Mouse (Mus musculus) midbrain, embryonic 10.5 days (tissue): ENCODE measurements at regions not wholly inside any gene's neighbourhood (a gene's known extent, or its start where the extent isn't known, plus 50 kb on each side); places are given as distances from the start of the nearest gene placed in this dataset.

Experiments
- DNase-seq: peaks from one replicate; pipeline ENCODE4 v3.0.0-alpha.2; 2017; ENCODE audit warnings: low spot score
- H3K27ac ChIP-seq: fragments of 300-500 bp; sonication (generic); replicated peaks from 2 replicates; pipeline ENCODE4 v1.5.1; 2016; ENCODE audit warnings: mild to moderate bottlenecking
- H3K27me3 ChIP-seq: fragments of 300-500 bp; sonication (generic); 2 replicates; pipeline ENCODE4 v1.6.1; 2016; ENCODE audit warnings: low read depth, mild to moderate bottlenecking; ENCODE audit not compliant: poor library complexity, severe bottlenecking
- H3K36me3 ChIP-seq: fragments of 300-500 bp; sonication (generic); 2 replicates; pipeline ENCODE4 v1.6.1; 2016; ENCODE audit warnings: mild to moderate bottlenecking, moderate library complexity
- H3K4me1 ChIP-seq: fragments of 300-500 bp; sonication (generic); 2 replicates; pipeline ENCODE4 v1.6.1; 2016
- H3K4me3 ChIP-seq: fragments of 300-500 bp; sonication (generic); 2 replicates; pipeline ENCODE4 v1.5.1; 2016; ENCODE audit warnings: mild to moderate bottlenecking, moderate library complexity
- H3K9me3 ChIP-seq: fragments of 300-500 bp; sonication (generic); replicated peaks from 2 replicates; pipeline ENCODE4 v1.6.1; 2016; ENCODE audit warnings: mild to moderate bottlenecking
- WGBS: fragments of 180-500 bp; shearing (Covaris S2); methylation state at CpG from one replicate; pipeline ENCODE4 v1.1.7; 2016; 5-methylcytosine and 5-hydroxymethylcytosine counted together

- Histone ChIP-seq H3K36me3 (no peaks in the 10 kb centered on the region), H3K27me3 (no peaks in the 10 kb centered on the region), H3K4me3 (no peak overlapping the region), H3K27ac (no peak overlapping the region), H3K9me3 (no peaks in the 10 kb centered on the region), H3K4me1 (peaks cover 13% of the 10 kb centered on the region)
- 80% methylated on average over 2 of the region's 2 CpGs for WGBS
- DNase-seq = no peak
These were observed 76.9 kb downstream of the Pxdc1 start for GRCm38 (mm10) chr13:34576392-34576791.

GRCm38 (mm10) chr13:34575997-34576314, 77.3 kb downstream of the Pxdc1 start:
- no peaks in the 10 kb centered on the region for H3K36me3 ChIP-seq
- no peaks in the 10 kb centered on the region for H3K9me3 ChIP-seq
- H3K27ac ChIP-seq = no peak overlapping the region
- H3K4me1 ChIP-seq = peaks cover 13% of the 10 kb centered on the region
- WGBS = 50% methylated on average over 1 of the region's 1 CpGs
- H3K27me3 ChIP-seq = no peaks in the 10 kb centered on the region
- no peak overlapping the region for H3K4me3 ChIP-seq
- DNase-seq = no peak

- H3K4me3 ChIP-seq = no peak overlapping the region
- H3K27ac ChIP-seq = no peak overlapping the region
- no peak for DNase-seq
- no peaks in the 10 kb centered on the region for H3K9me3 ChIP-seq
- H3K4me1 ChIP-seq = peaks cover 13% of the 10 kb centered on the region
- H3K36me3 ChIP-seq = no peaks in the 10 kb centered on the region
- WGBS = 90% methylated on average over 2 of the region's 2 CpGs
- H3K27me3 ChIP-seq = no peaks in the 10 kb centered on the region
These were observed 77.9 kb downstream of the Pxdc1 start for GRCm38 (mm10) chr13:34575179-34575996.

- no peaks in the 10 kb centered on the region for H3K36me3 ChIP-seq
- no peak overlapping the region for H3K27ac ChIP-seq
- no peaks in the 10 kb centered on the region for H3K9me3 ChIP-seq
- no peak for DNase-seq
- no peaks in the 10 kb centered on the region for H3K27me3 ChIP-seq
- no peak overlapping the region for H3K4me3 ChIP-seq
- WGBS = 80% methylated on average over 2 of the region's 2 CpGs
- no peaks in the 10 kb centered on the region for H3K4me1 ChIP-seq
These were observed 84.0 kb downstream of the Pxdc1 start for GRCm38 (mm10) chr13:34569312-34569711.

GRCm38 (mm10) chr13:34566687-34567086, 86.6 kb downstream of the Pxdc1 start:
- H3K27ac ChIP-seq = no peak overlapping the region
- H3K4me3 ChIP-seq = no peak overlapping the region
- H3K27me3 ChIP-seq = no peaks in the 10 kb centered on the region
- DNase-seq = no peak
- 88% methylated on average over 1 of the region's 1 CpGs for WGBS
- H3K9me3 ChIP-seq = no peaks in the 10 kb centered on the region; the same call in 1 of the 2 replicates
- H3K36me3 ChIP-seq = no peaks in the 10 kb centered on the region
- H3K4me1 ChIP-seq = no peaks in the 10 kb centered on the region

- DNase-seq = no peak
- H3K4me1 ChIP-seq = 0 out of 2 replicates have a peak, but pooled peaks cover 5% of the 10 kb centered on the region
- no peaks in the 10 kb centered on the region for H3K27me3 ChIP-seq
- no peaks in the 10 kb centered on the region for H3K36me3 ChIP-seq
- WGBS = 69% methylated on average over 5 of the region's 5 CpGs
- no peak overlapping the region for H3K27ac ChIP-seq
- no peaks in the 10 kb centered on the region for H3K9me3 ChIP-seq
- H3K4me3 ChIP-seq = no peak overlapping the region
These were observed 103.0 kb downstream of the Pxdc1 start for GRCm38 (mm10) chr13:34550130-34550884.

- DNase-seq = no peak
- Histone ChIP-seq H3K4me3 (no peak overlapping the region), H3K9me3 (0 out of 2 replicates have a peak, but pooled peaks cover 7% of the 10 kb centered on the region), H3K36me3 (no peaks in the 10 kb centered on the region), H3K4me1 (no peaks in the 10 kb centered on the region), H3K27ac (no peak overlapping the region), H3K27me3 (no peaks in the 10 kb centered on the region)
- WGBS = 82% methylated on average over 2 of the region's 2 CpGs
These were observed 112.6 kb downstream of the Pxdc1 start for GRCm38 (mm10) chr13:34540646-34541045.

GRCm38 (mm10) chr13:34533896-34534295, 119.4 kb downstream of the Pxdc1 start:
- Histone ChIP-seq H3K27me3 (no peaks in the 10 kb centered on the region), H3K36me3 (no peaks in the 10 kb centered on the region), H3K4me1 (no peaks in the 10 kb centered on the region), H3K27ac (no peak overlapping the region), H3K4me3 (no peak overlapping the region), H3K9me3 (peaks cover 2% of the 10 kb centered on the region; the same call in 1 of the 2 replicates)
- 84% methylated on average over 2 of the region's 2 CpGs for WGBS
- DNase-seq = no peak

- Histone ChIP-seq H3K9me3 (no peaks in the 10 kb centered on the region), H3K4me1 (peaks cover 10% of the 10 kb centered on the region), H3K4me3 (no peak overlapping the region), H3K27ac (no peak overlapping the region), H3K36me3 (no peaks in the 10 kb centered on the region), H3K27me3 (no peaks in the 10 kb centered on the region)
- no peak for DNase-seq
- whole genome bisulfite sequencing = 84% methylated on average over 3 of the region's 3 CpGs
These were observed 142.0 kb downstream of the Pxdc1 start for GRCm38 (mm10) chr13:34511332-34511731.

- Histone ChIP-seq H3K27me3 (no peaks in the 10 kb centered on the region), H3K4me1 (peaks cover 10% of the 10 kb centered on the region), H3K36me3 (no peaks in the 10 kb centered on the region), H3K9me3 (no peaks in the 10 kb centered on the region), H3K27ac (no peak overlapping the region), H3K4me3 (no peak overlapping the region)
- 66% methylated on average over 2 of the region's 2 CpGs for WGBS
- no peak for DNase-seq
These were observed 146.1 kb downstream of the Pxdc1 start for GRCm38 (mm10) chr13:34507224-34507623.

- H3K4me1 ChIP-seq = peaks cover 10% of the 10 kb centered on the region
- WGBS = 87% methylated on average over 2 of the region's 2 CpGs
- H3K27ac ChIP-seq = no peak overlapping the region
- no peak overlapping the region for H3K4me3 ChIP-seq
- H3K27me3 ChIP-seq = no peaks in the 10 kb centered on the region
- H3K9me3 ChIP-seq = no peaks in the 10 kb centered on the region
- no peaks in the 10 kb centered on the region for H3K36me3 ChIP-seq
- no peak for DNase-seq
These were observed 147.4 kb downstream of the Pxdc1 start for GRCm38 (mm10) chr13:34505861-34506260.

- H3K4me1 ChIP-seq = peaks cover 10% of the 10 kb centered on the region
- WGBS = 90% methylated on average over 3 of the region's 3 CpGs
- no peak for DNase-seq
- no peak overlapping the region for H3K27ac ChIP-seq
- H3K9me3 ChIP-seq = no peaks in the 10 kb centered on the region
- no peaks in the 10 kb centered on the region for H3K27me3 ChIP-seq
- H3K4me3 ChIP-seq = no peak overlapping the region
- no peaks in the 10 kb centered on the region for H3K36me3 ChIP-seq
These were observed 148.4 kb downstream of the Pxdc1 start for GRCm38 (mm10) chr13:34504879-34505278.

GRCm38 (mm10) chr13:34498910-34499309, 153.9 kb upstream of the Slc22a23 start:
- Histone ChIP-seq H3K27me3 (no peaks in the 10 kb centered on the region), H3K36me3 (no peaks in the 10 kb centered on the region), H3K9me3 (no peaks in the 10 kb centered on the region), H3K27ac (no peak overlapping the region), H3K4me1 (no peaks in the 10 kb centered on the region), H3K4me3 (no peak overlapping the region)
- 95% methylated on average over 2 of the region's 2 CpGs for WGBS
- DNase-seq = no peak
